Mouse (Mus musculus) bone marrow, adult 2 months (tissue): ENCODE data around the gene Vgll4.

Experiments used
- CTCF ChIP-seq: fragments of 200-500 bp; IDR thresholded peaks from 2 replicates; pipeline ENCODE4 v1.5.1; 2011; ENCODE audit warnings: low read length, control low read depth; ENCODE audit not compliant: control insufficient read depth, insufficient read depth
- POLR2A ChIP-seq: fragments of 200-500 bp; IDR thresholded peaks from 2 replicates; pipeline ENCODE4 v1.6.1; 2011; ENCODE audit warnings: low read depth, mild to moderate bottlenecking, control low read depth, low read length, borderline replicate concordance; ENCODE audit not compliant: control insufficient read depth

DNA sequence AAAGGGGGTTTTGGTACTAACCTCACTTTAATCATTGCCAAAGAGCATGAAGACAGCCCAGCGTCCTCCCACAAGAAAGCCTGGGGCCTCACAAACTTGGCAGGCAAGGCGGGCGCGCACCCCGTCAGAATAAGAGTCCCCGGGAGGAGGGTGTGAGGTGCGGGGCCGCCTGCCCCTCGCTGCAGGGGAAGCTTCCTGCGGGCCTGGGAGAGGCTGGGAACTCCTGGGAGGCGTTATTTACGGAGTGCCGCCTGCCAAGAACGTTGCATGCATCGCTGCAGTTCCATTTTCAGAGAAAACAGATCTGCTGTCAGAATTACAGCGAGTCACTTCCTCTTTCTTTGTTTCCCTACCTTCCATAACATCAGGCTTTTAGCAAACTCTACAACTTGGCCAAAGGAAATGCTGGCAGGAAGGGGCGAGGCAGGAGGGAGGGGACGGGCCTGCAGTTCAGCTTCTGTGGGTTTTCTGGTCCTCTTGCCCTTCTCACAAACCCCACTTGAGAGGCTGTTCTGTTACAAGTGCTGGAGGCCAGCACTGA, 94.7 kb downstream of the Vgll4 start:
- TF ChIP-seq CTCF: no peak
- no peak for TF ChIP-seq POLR2A
